Mouse (Mus musculus) left cerebral cortex, adult 18-20 months (tissue): ENCODE measurements around the gene Gfra1. TPM values are rescaled to one million over a fixed set of nuclear protein-coding genes. Genes with fewer than 3 reads are reported as not detected.
A peak's percentile ranks its signal among the peaks of the same experiment; 100 is the strongest.

Experiments
- DNase-seq, 2 experiments: peaks; one replicate each; pipeline ENCODE4 v3.0.0; 2021 to 2022; ENCODE audit warnings: low spot score in 2 of 2, mixed read lengths in 1 of 2
- total RNA-seq, 2 experiments: library from RNA; stranded (reverse); gene quantifications; 2 replicates each; pipeline ENCODE4 v1.2.3; 2021

Gene Gfra1
- total RNA-seq, 2 experiments from 2014 or later, result 30.8 to 36.6 TPM

GRCm38 (mm10) chr19:58260934-58261333 lies 194.8 kb downstream of the Gfra1 start:
- DNase-seq, result peak in 1 of 2 experiments; percentile 21

- DNase-seq, result no peak
Measured at GRCm38 (mm10) chr19:58259250-58259649, 196.5 kb downstream of the Gfra1 start.

GRCm38 (mm10) chr19:58256485-58256884 lies 199.2 kb downstream of the Gfra1 start:
- DNase-seq, result no peak

- no peak for DNase-seq
Measured at GRCm38 (mm10) chr19:58255394-58255793, 200.3 kb downstream of the Gfra1 start.

- no peak for DNase-seq
Measured at GRCm38 (mm10) chr19:58254172-58254571, 201.5 kb downstream of the Gfra1 start.

- DNase-seq, result no peak
Measured at GRCm38 (mm10) chr19:58251698-58252097, 204.0 kb downstream of the Gfra1 start.

- no peak for DNase-seq
Measured at GRCm38 (mm10) chr19:58251095-58251494, 204.6 kb downstream of the Gfra1 start.

- no peak for DNase-seq
Measured at GRCm38 (mm10) chr19:58250237-58250636, 205.5 kb downstream of the Gfra1 start.

GRCm38 (mm10) chr19:58244148-58244547 lies 211.6 kb downstream of the Gfra1 start:
- no peak for DNase-seq

- DNase-seq, result no peak
Measured at GRCm38 (mm10) chr19:58243604-58244003, 212.1 kb downstream of the Gfra1 start.

- no peak for DNase-seq
Measured at GRCm38 (mm10) chr19:58238325-58238724, 217.4 kb downstream of the Gfra1 start.

- no peak for DNase-seq
Measured at GRCm38 (mm10) chr19:58227725-58228124, 228.0 kb downstream of the Gfra1 start.

GRCm38 (mm10) chr19:58226882-58227281 lies 228.8 kb downstream of the Gfra1 start:
- DNase-seq, result no peak

- DNase-seq, result no peak
Measured at GRCm38 (mm10) chr19:58220061-58220831, 235.5 kb downstream of the Gfra1 start.

- DNase-seq, result no peak
Measured at GRCm38 (mm10) chr19:58217591-58217990, 238.1 kb downstream of the Gfra1 start.

- no peak for DNase-seq
Measured at GRCm38 (mm10) chr19:58206496-58207044, 249.1 kb downstream of the Gfra1 start.

GRCm38 (mm10) chr19:58205470-58205869 lies 250.2 kb downstream of the Gfra1 start:
- DNase-seq, result no peak

- DNase-seq, result no peak
Measured at GRCm38 (mm10) chr19:58202627-58203026, 253.1 kb downstream of the Gfra1 start.

GRCm38 (mm10) chr19:58199679-58200078 lies 256.0 kb downstream of the Gfra1 start:
- no peak for DNase-seq

- no peak for DNase-seq
Measured at GRCm38 (mm10) chr19:58193733-58194456, 261.8 kb downstream of the Gfra1 start.

- no peak for DNase-seq
Measured at GRCm38 (mm10) chr19:58190947-58191346, 264.8 kb downstream of the Gfra1 start.

- no peak for DNase-seq
Measured at GRCm38 (mm10) chr19:58186558-58186957, 269.2 kb downstream of the Gfra1 start.
